Mouse (Mus musculus) embryonic facial prominence, embryonic 11.5 days (tissue): ENCODE results near the gene Zfp827. TPM values are rescaled to one million over a fixed set of nuclear protein-coding genes. Genes with fewer than 3 reads are reported as not detected.
A peak's percentile ranks its signal among the peaks of the same experiment; 100 is the strongest.

Source experiments
- ATAC-seq: fragments of 200-750 bp; cut with Nextera tagmentation; replicated peaks from 2 replicates; pipeline ENCODE4 v1.8.0; 2017; ENCODE audit warnings: low read depth; ENCODE audit not compliant: insufficient number of reproducible peaks, low FRiP score, low TSS enrichment
- DNase-seq: peaks from one replicate; pipeline ENCODE4 v3.0.0-alpha.2; 2015; ENCODE audit warnings: low spot score
- H3K27ac ChIP-seq: fragments of 300-500 bp; sonication (generic); replicated peaks from 2 replicates; pipeline ENCODE4 v1.5.1; 2014; ENCODE audit warnings: mild to moderate bottlenecking, low read depth, low read length, control low read depth
- H3K27me3 ChIP-seq: fragments of 300-500 bp; sonication (generic); 2 replicates; pipeline ENCODE4 v1.6.1; 2014; ENCODE audit warnings: mild to moderate bottlenecking, low read length, moderate library complexity, mixed read lengths; ENCODE audit not compliant: control insufficient read depth, insufficient read depth
- H3K36me3 ChIP-seq: fragments of 300-500 bp; sonication (generic); replicated peaks from 2 replicates; pipeline ENCODE4 v1.6.1; 2014; ENCODE audit warnings: low read depth, mild to moderate bottlenecking, low read length, moderate library complexity, mixed read lengths; ENCODE audit not compliant: control insufficient read depth, insufficient read depth
- H3K4me1 ChIP-seq: fragments of 300-500 bp; sonication (generic); 2 replicates; pipeline ENCODE4 v1.6.1; 2014; ENCODE audit warnings: low read length, mixed read lengths; ENCODE audit not compliant: control insufficient read depth, insufficient read depth
- H3K4me2 ChIP-seq: fragments of 300-500 bp; sonication (generic); 2 replicates; pipeline ENCODE4 v1.6.1; 2014; ENCODE audit warnings: low read depth, mild to moderate bottlenecking, control low read depth, low read length, moderate library complexity
- H3K4me3 ChIP-seq: fragments of 300-500 bp; sonication (generic); 2 replicates; pipeline ENCODE4 v1.5.1; 2014; ENCODE audit warnings: low read depth, low read length, control low read depth
- H3K9ac ChIP-seq: fragments of 300-500 bp; sonication (generic); replicated peaks from 2 replicates; pipeline ENCODE4 v1.6.1; 2014; ENCODE audit warnings: mild to moderate bottlenecking, control low read depth, low read length
- H3K9me3 ChIP-seq: fragments of 300-500 bp; sonication (generic); replicated peaks from 2 replicates; pipeline ENCODE4 v1.6.1; 2016; ENCODE audit warnings: mild to moderate bottlenecking, low read length, inconsistent platforms, mixed read lengths; ENCODE audit not compliant: control insufficient read depth
- WGBS: fragments of 180-500 bp; shearing (Covaris S2); extraction: QIAGEN DNeasy Blood & Tissue Kit; methylation state at CpG from one replicate; pipeline ENCODE4 v1.1.7; 2014; 5-methylcytosine and 5-hydroxymethylcytosine counted together
- polyA plus RNA-seq: library from polyadenylated mRNA; unstranded; fragments of >200 nt; fragmentation: Nextera tagmentation; extraction: Ambion mirVana; gene quantifications from 2 replicates; pipeline ENCODE4 v1.2.1, GENCODE M21; 2014

Zfp827 gene
- polyA plus RNA-seq, 1 experiment from 2014 or later = 11.0 TPM

DNA sequence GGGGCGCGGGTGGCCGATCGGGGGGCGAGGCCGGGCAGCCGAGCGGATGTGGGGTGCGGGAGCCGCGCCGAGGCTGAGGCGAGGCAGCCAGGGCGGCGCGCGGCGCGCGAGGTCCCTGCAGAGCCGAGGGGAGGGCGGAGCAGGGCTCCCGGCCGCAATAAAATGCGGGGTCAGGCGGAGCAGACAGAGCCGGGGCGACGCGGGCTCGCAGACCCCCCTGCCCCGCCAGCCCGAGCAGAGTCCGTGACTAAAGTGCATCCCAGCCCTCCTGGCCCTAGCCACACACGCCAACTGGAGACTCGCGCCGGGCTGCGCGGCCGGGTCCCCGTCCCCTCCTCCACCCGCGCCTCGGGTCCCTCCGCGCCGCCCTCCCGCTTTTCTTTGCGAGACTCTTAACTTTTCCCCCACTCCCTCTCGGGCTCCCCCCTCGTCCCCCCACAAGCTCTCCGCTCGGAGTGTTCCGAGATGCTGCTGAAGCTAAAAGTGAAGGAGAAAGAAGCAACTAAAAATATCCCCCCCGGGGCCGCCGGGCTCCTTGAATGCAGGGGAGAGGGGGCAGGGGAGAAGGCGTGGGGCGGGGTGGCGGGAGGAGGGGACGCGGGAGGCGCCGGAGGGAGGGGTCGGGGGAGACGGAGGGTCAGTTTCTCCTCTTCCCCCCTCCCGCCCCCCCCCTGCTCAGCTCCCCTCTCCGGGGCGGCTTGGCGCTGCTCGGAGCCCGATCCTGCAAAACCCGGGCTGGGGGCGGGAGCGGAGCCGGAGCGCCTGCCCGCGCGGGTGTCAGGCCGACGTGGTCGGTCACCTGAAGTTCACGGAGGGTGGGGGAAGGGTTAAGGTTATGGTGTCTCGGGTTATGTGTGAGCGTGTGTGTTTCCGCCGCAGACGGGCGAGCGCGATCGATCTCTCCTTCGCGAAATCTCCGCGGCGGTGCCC, 1.4 kb downstream of the Zfp827 start:
- Histone ChIP-seq H3K9ac (peak overlapping the region; percentile 93), H3K4me3 (peak overlapping the region; percentile 84), H3K36me3 (no peaks in the 10 kb centered on the region), H3K27me3 (no peaks in the 10 kb centered on the region), H3K4me2 (peak overlapping the region; percentile 75), H3K27ac (peak overlapping the region; percentile 100), H3K4me1 (no peaks in the 10 kb centered on the region; the same call in 1 of the 2 replicates), H3K9me3 (no peaks in the 10 kb centered on the region)
- peak; percentile 88 for DNase-seq
- ATAC-seq = peak; percentile 81
- WGBS = under 1% methylated on average over 47 of the region's 99 CpGs

DNA sequence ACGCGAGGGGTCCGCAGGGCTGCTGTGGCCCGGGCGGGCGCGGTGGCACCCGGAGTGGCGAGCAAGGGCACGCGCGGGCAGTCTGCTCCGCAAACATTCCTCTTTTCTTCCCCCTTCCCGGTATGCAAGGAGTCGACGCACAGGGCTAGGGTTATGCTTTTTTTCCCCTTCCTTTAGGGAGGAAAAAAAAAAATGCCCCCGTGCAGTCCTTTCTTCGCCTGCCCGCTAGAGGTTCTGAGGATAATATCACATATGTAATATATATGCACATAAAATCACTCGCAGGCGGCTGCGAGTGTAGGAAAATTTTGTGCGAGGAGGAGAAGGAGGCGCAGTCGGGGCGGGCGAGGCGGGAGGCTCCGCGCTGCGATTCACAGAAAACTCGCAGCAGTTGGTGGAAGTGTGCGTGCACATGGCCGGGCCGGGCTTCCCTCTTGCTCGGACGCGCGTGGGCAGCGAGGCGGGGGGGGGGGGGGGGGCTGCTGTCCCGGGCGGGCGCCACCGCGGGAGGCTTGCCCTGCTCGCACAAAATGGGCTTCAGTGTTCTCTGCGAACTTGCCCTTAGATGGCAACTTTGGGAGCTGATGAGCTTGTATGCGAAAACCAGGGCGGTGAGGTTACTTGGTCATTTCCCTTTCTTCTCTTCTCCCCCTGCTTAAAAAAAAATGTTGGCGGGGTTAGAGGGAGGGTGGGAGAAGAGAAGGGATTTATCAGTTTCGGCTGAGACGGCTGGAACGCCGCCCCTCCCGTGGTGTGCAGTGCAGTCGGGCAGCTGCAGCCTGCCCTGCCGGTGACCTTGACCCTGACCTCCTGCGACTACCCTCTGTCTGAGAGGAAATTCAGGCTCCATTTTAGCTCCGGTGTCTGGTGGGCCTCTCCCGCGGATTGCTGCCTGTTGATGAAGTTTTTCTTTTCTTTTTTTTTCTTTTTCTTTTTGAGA, 2.4 kb downstream of the Zfp827 start:
- no peaks in the 10 kb centered on the region for H3K36me3 ChIP-seq
- ATAC-seq (peak; percentile 1; the same call in 1 of the 2 replicates), DNase-seq (peak; percentile 76)
- H3K27me3 ChIP-seq = no peaks in the 10 kb centered on the region
- peak overlapping the region; percentile 84 for H3K4me3 ChIP-seq
- H3K27ac ChIP-seq = peak overlapping the region; percentile 100
- H3K4me1 ChIP-seq = no peaks in the 10 kb centered on the region; the same call in 1 of the 2 replicates
- H3K9me3 ChIP-seq = no peaks in the 10 kb centered on the region
- WGBS = under 1% methylated on average over 56 of the region's 62 CpGs
- peak overlapping the region; percentile 93 for H3K9ac ChIP-seq
- H3K4me2 ChIP-seq = peak overlapping the region; percentile 75

- 60% methylated on average over 7 of the region's 7 CpGs for WGBS
- H3K9me3 ChIP-seq = no peaks in the 10 kb centered on the region
- H3K9ac ChIP-seq = no peak overlapping the region
- DNase-seq (no peak), ATAC-seq (no peak)
- H3K27me3 ChIP-seq = no peaks in the 10 kb centered on the region
- H3K4me2 ChIP-seq = no peak overlapping the region
- no peak overlapping the region for H3K27ac ChIP-seq
- H3K4me1 ChIP-seq = no peaks in the 10 kb centered on the region
- H3K36me3 ChIP-seq = no peaks in the 10 kb centered on the region
- no peak overlapping the region for H3K4me3 ChIP-seq
Measured at GRCm38 (mm10) chr8:79037532-79037931, 9.3 kb downstream of the Zfp827 start.

DNA sequence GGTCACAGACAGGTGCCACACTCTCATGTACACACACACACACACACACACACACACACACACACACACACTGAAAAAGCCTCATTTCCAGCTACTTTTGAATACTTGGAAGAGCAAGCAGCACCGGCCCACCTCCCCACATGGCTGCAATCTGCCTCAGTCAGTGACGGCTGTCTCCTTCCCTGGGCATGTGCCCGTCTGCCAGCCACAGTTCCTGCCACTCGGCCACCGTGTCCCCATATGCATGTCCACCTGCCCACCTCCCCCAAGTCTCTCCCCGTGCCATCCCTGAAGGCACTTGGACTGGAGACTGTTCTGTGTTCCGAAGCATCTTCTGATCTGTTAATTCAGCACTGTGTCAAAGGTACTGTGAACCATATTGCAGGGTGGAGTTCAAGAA, 9.8 kb downstream of the Zfp827 start:
- DNase-seq (no peak), ATAC-seq (no peak)
- Histone ChIP-seq H3K27me3 (no peaks in the 10 kb centered on the region), H3K36me3 (no peaks in the 10 kb centered on the region), H3K9ac (no peak overlapping the region), H3K4me3 (no peak overlapping the region), H3K4me2 (no peak overlapping the region), H3K27ac (no peak overlapping the region), H3K9me3 (no peaks in the 10 kb centered on the region), H3K4me1 (no peaks in the 10 kb centered on the region)
- WGBS = 83% methylated on average over 7 of the region's 7 CpGs

DNA sequence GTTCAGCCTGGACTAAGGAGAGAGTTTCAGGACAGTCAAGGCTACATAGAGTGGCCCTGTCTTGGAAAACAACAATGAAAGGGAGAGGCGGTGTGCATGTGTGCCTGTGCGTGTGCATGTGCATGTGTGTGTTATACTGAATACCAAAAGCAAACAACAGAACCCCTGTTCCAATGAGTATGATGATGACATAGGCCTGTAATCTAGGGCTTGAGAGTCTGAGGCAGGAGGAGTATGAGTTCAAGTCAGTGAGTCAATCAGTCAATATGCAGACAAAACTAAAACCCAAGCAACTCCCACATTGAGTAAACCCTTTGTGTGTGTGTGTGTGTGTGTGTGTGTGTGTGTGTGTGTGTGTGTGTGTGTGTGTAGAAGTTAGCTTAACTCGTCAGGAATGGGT, 13.2 kb downstream of the Zfp827 start:
- no peak for DNase-seq
- no peaks in the 10 kb centered on the region for H3K9me3 ChIP-seq
- no peak overlapping the region for H3K9ac ChIP-seq
- 88% methylated on average over 3 of the region's 3 CpGs for WGBS
- no peak overlapping the region for H3K27ac ChIP-seq
- no peak overlapping the region for H3K4me2 ChIP-seq
- H3K4me1 ChIP-seq = no peaks in the 10 kb centered on the region
- no peaks in the 10 kb centered on the region for H3K27me3 ChIP-seq
- no peak for ATAC-seq
- no peak overlapping the region for H3K4me3 ChIP-seq
- H3K36me3 ChIP-seq = no peaks in the 10 kb centered on the region

- no peak overlapping the region for H3K4me2 ChIP-seq
- no peaks in the 10 kb centered on the region for H3K4me1 ChIP-seq
- DNase-seq (no peak), ATAC-seq (no peak)
- no peaks in the 10 kb centered on the region for H3K9me3 ChIP-seq
- H3K4me3 ChIP-seq = no peak overlapping the region
- no peaks in the 10 kb centered on the region for H3K36me3 ChIP-seq
- H3K27me3 ChIP-seq = no peaks in the 10 kb centered on the region
- H3K27ac ChIP-seq = no peak overlapping the region
- H3K9ac ChIP-seq = no peak overlapping the region
- 72% methylated on average over 3 of the region's 3 CpGs for WGBS
Measured at GRCm38 (mm10) chr8:79042252-79042651, 14.0 kb downstream of the Zfp827 start.

- Histone ChIP-seq H3K4me1 (no peaks in the 10 kb centered on the region), H3K27me3 (no peaks in the 10 kb centered on the region), H3K4me2 (no peak overlapping the region), H3K27ac (no peak overlapping the region), H3K9ac (no peak overlapping the region), H3K4me3 (no peak overlapping the region), H3K9me3 (no peaks in the 10 kb centered on the region), H3K36me3 (no peaks in the 10 kb centered on the region)
- WGBS = 92% methylated on average over 5 of the region's 5 CpGs
- ATAC-seq (no peak), DNase-seq (no peak)
Measured at GRCm38 (mm10) chr8:79044673-79045072, 16.4 kb downstream of the Zfp827 start.
